Mouse (Mus musculus) neural tube, embryonic 14.5 days (tissue): ENCODE measurements at regions not wholly inside any gene's neighbourhood (a gene's known extent, or its start where the extent isn't known, plus 50 kb on each side); places are given as distances from the start of the nearest gene placed in this dataset.

Experiments used
- ATAC-seq: fragments of 200-750 bp; cut with Nextera tagmentation; 2 replicates; pipeline ENCODE4 v1.8.0; 2017; ENCODE audit warnings: low read depth, mild to moderate bottlenecking, moderate TSS enrichment, moderate library complexity
- H3K27ac ChIP-seq: fragments of 300-500 bp; sonication (generic); 2 replicates; pipeline ENCODE4 v1.5.1; 2014; ENCODE audit warnings: low read depth, mild to moderate bottlenecking, control low read depth, low read length, moderate library complexity, mixed read lengths
- H3K27me3 ChIP-seq: fragments of 300-500 bp; sonication (generic); 2 replicates; pipeline ENCODE4 v1.6.1; 2014; ENCODE audit warnings: low read length; ENCODE audit not compliant: control insufficient read depth, insufficient read depth
- H3K36me3 ChIP-seq: fragments of 300-500 bp; sonication (generic); 2 replicates; pipeline ENCODE4 v1.6.1; 2014; ENCODE audit warnings: low read length, mixed read lengths; ENCODE audit not compliant: control insufficient read depth, insufficient read depth
- H3K4me1 ChIP-seq: fragments of 300-500 bp; sonication (generic); 2 replicates; pipeline ENCODE4 v1.6.1; 2014; ENCODE audit warnings: low read length; ENCODE audit not compliant: control insufficient read depth, insufficient read depth
- H3K4me2 ChIP-seq: fragments of 300-500 bp; sonication (generic); 2 replicates; pipeline ENCODE4 v1.6.1; 2014; ENCODE audit warnings: mild to moderate bottlenecking, low read depth, low read length, control low read depth
- H3K4me3 ChIP-seq: fragments of 300-500 bp; sonication (generic); 2 replicates; pipeline ENCODE4 v1.5.1; 2014; ENCODE audit warnings: low read depth, low read length, control low read depth, mixed read lengths
- H3K9ac ChIP-seq: fragments of 300-500 bp; sonication (generic); replicated peaks from 2 replicates; pipeline ENCODE4 v1.6.1; 2014; ENCODE audit warnings: low read depth, mild to moderate bottlenecking, control low read depth, low read length, mixed read lengths
- H3K9me3 ChIP-seq: fragments of 300-500 bp; sonication (generic); 2 replicates; pipeline ENCODE4 v1.6.1; 2016; ENCODE audit warnings: low read length; ENCODE audit not compliant: control insufficient read depth
- WGBS: fragments of 180-500 bp; shearing (Covaris S2); extraction: QIAGEN DNeasy Blood & Tissue Kit; methylation state at CpG from one replicate; pipeline ENCODE4 v1.1.7; 2014; 5-methylcytosine and 5-hydroxymethylcytosine counted together

DNA sequence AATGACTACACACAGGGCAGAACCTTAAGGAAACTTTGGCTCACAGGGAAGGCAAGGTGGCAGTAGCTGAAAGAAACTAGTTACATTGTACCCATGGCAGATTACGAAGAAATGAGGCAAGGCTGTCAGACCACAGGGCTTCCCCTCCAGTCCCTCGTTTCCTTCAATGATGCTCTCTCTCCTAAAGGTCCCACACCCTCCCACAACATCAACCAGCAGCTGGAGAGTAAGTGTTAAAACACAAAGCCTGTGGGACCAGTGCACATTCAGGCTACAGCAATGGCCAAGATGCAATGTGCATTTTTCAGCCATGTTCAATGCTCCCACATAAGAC, 355.5 kb downstream of the Ankrd50 start:
- no peak for ATAC-seq

DNA sequence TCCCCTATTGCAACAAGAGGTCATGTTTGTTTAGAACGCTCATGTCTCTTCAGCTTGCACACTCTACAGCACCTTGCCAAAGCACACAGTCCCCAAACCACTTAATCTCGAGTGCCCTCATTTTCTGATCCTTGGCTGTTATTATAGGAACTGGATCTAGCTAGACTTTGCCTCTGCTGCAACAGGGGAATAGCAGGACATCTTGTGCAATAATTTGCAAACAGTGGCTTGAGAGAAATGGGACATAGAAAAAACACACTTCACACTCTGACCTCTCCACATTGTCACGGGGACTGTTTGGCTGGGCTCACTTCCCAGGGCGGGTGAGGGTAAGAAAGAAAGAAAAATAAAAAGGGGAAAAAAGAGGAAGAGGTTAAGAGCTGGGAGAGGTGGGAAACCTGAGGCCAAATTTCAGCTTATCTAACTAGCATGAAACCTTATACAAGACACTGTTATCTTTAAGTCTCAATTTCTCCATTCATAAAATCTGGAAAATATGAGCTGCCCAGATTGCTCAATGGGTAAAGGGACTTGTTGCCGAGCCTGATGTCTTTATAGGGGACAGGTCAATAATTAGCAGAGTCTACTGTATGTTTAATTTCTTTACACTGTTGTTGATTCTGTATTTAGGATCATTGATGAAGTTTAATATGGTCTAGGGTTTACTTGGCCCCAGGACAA, 356.0 kb downstream of the Ankrd50 start:
- no peak overlapping the region for H3K4me3 ChIP-seq
- no peaks in the 10 kb centered on the region for H3K36me3 ChIP-seq
- 79% methylated on average over 5 of the region's 5 CpGs for WGBS
- no peak overlapping the region for H3K27ac ChIP-seq
- no peaks in the 10 kb centered on the region for H3K4me1 ChIP-seq
- no peak overlapping the region for H3K9ac ChIP-seq
- no peaks in the 10 kb centered on the region for H3K27me3 ChIP-seq
- H3K9me3 ChIP-seq: no peaks in the 10 kb centered on the region
- no peak for ATAC-seq
- no peak overlapping the region for H3K4me2 ChIP-seq

More for the DNA sequence above, 355.5 kb downstream of the Ankrd50 start:
- H3K27ac ChIP-seq: no peak overlapping the region
- no peaks in the 10 kb centered on the region for H3K4me1 ChIP-seq
- WGBS: 82% methylated on average over 2 of the region's 2 CpGs
- no peak overlapping the region for H3K4me2 ChIP-seq
- no peak overlapping the region for H3K9ac ChIP-seq
- no peaks in the 10 kb centered on the region for H3K27me3 ChIP-seq
- no peaks in the 10 kb centered on the region for H3K36me3 ChIP-seq
- no peaks in the 10 kb centered on the region for H3K9me3 ChIP-seq
- H3K4me3 ChIP-seq: no peak overlapping the region

- no peaks in the 10 kb centered on the region for H3K9me3 ChIP-seq
- H3K36me3 ChIP-seq: no peaks in the 10 kb centered on the region
- no peaks in the 10 kb centered on the region for H3K4me1 ChIP-seq
- H3K4me3 ChIP-seq: no peak overlapping the region
- no peak overlapping the region for H3K9ac ChIP-seq
- no peaks in the 10 kb centered on the region for H3K27me3 ChIP-seq
- H3K4me2 ChIP-seq: no peak overlapping the region
- no peak for ATAC-seq
- no peak overlapping the region for H3K27ac ChIP-seq
- 68% methylated on average over 7 of the region's 7 CpGs for WGBS
Measured at GRCm38 (mm10) chr3:38116071-38116787, 368.4 kb downstream of the Ankrd50 start.

- H3K4me2 ChIP-seq: no peak overlapping the region
- H3K4me1 ChIP-seq: no peaks in the 10 kb centered on the region
- no peaks in the 10 kb centered on the region for H3K9me3 ChIP-seq
- no peak overlapping the region for H3K4me3 ChIP-seq
- no peak overlapping the region for H3K27ac ChIP-seq
- no peak overlapping the region for H3K9ac ChIP-seq
- WGBS: 90% methylated on average over 3 of the region's 3 CpGs
- ATAC-seq: no peak
- no peaks in the 10 kb centered on the region for H3K36me3 ChIP-seq
- no peaks in the 10 kb centered on the region for H3K27me3 ChIP-seq
Measured at GRCm38 (mm10) chr3:38112568-38112967, 372.1 kb downstream of the Ankrd50 start.

DNA sequence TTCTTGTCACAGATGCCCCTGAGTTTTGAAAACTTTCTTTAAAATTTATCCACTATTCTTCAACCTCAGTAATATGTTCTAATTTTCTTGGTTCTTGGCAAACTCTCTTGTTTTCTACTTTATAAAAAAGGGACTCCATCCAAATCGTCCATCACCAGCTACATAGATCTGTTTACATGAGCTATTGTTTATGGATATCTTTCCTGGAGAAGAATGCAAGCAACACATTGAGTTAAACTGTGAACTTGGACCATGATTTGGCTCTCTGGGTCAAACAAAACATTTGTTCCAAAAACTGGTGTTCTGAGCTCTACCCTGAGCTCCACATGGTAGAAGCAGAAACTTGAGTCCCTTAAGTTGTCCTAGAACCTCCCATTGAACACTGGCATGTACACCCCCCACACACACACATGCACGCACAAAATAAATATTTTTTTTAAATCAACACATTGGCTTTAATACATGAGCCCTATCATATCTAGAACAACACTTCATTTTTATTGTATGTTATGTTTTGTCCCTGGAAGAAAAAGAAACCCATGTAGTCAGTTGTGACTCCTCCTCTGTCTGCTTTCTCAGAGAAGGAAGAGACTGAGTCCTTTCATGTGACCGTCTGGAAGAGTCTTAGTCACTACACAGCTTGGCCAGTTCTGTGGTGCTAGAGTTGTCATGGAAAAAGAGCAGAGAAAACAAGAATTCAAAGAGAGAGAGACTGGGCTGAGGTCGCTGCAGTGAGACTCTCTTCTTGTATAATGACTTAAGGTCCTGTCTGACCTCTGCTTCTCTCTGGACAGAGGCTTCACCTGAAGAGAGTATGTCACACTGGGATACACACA, 379.4 kb downstream of the Ankrd50 start:
- Histone ChIP-seq H3K4me2 (no peak overlapping the region), H3K27ac (no peak overlapping the region), H3K9me3 (no peaks in the 10 kb centered on the region), H3K9ac (no peak overlapping the region), H3K36me3 (no peaks in the 10 kb centered on the region), H3K4me3 (no peak overlapping the region), H3K4me1 (no peaks in the 10 kb centered on the region), H3K27me3 (no peaks in the 10 kb centered on the region)
- 71% methylated on average over 4 of the region's 4 CpGs for WGBS
- no peak for ATAC-seq

- Histone ChIP-seq H3K4me2 (no peak overlapping the region), H3K27me3 (no peaks in the 10 kb centered on the region), H3K9ac (no peak overlapping the region), H3K4me1 (no peaks in the 10 kb centered on the region), H3K36me3 (no peaks in the 10 kb centered on the region), H3K9me3 (no peaks in the 10 kb centered on the region), H3K4me3 (no peak overlapping the region), H3K27ac (no peak overlapping the region)
- ATAC-seq: no peak
- WGBS: 84% methylated on average over 3 of the region's 3 CpGs
Measured at GRCm38 (mm10) chr3:38104418-38104817, 380.1 kb upstream of the Gm5148 start.

DNA sequence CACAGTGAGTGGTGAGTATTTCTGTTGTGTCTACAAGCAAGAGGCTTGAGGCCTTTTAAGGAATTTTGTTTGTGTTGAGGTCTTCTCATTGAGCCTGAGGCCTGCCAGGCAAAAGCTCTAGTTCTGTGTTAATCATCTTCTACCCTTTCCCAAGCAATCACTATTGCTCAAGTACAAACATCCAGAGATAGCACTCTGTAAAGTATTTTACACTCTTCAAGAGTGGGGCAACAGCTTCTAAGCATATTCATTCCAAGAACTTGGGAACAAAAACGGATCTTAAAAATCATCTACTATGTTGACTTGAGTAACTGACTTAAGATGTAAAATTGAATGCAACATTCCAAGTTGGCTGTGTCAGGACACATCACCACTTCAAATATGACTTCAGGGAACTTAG, 378.7 kb upstream of the Gm5148 start:
- Histone ChIP-seq H3K4me2 (no peak overlapping the region), H3K36me3 (no peaks in the 10 kb centered on the region), H3K9me3 (no peaks in the 10 kb centered on the region), H3K27me3 (no peaks in the 10 kb centered on the region), H3K4me1 (no peaks in the 10 kb centered on the region), H3K9ac (no peak overlapping the region), H3K27ac (no peak overlapping the region), H3K4me3 (no peak overlapping the region)
- WGBS: 94% methylated on average over 1 of the region's 1 CpGs
- ATAC-seq: no peak

- Histone ChIP-seq H3K4me3 (no peak overlapping the region), H3K9me3 (no peaks in the 10 kb centered on the region), H3K36me3 (no peaks in the 10 kb centered on the region), H3K9ac (no peak overlapping the region), H3K27ac (no peak overlapping the region), H3K4me2 (no peak overlapping the region), H3K27me3 (no peaks in the 10 kb centered on the region), H3K4me1 (no peaks in the 10 kb centered on the region)
- ATAC-seq: no peak
- 96% methylated on average over 1 of the region's 1 CpGs for WGBS
Measured at GRCm38 (mm10) chr3:38102181-38102580, 377.9 kb upstream of the Gm5148 start.
